Mouse (Mus musculus): ENCODE data around the gene Lrrc15. TPM values are rescaled to one million over a fixed set of nuclear protein-coding genes. Genes with fewer than 3 reads are reported as not detected.

Lrrc15 gene
- polyA plus RNA-seq, 1 experiment from 2014 or later, result 0.31 TPM

GRCm38 (mm10) chr16:30236091-30236699 lies 46.9 kb downstream of the Lrrc15 start:
- H3K27ac ChIP-seq (ENCODE audit: low read depth, low read length), result no peak overlapping the region

GRCm38 (mm10) chr16:30235577-30235976 lies 47.5 kb downstream of the Lrrc15 start:
- peak; percentile 21; the same call in 1 of the 2 replicates for ATAC-seq (ENCODE audit: low read depth)
- Histone ChIP-seq H3K4me1 (ENCODE audit: control insufficient read depth, insufficient read depth, low read length) (0 out of 2 replicates have a peak, but pooled peaks cover 6% of the 10 kb centered on the region), H3K36me3 (ENCODE audit: control insufficient read depth, insufficient read depth, low read length) (no peaks in the 10 kb centered on the region), H3K4me2 (ENCODE audit: low read depth, low read length) (no peak overlapping the region), H3K27me3 (ENCODE audit: control insufficient read depth, insufficient read depth, low read length) (peaks cover 20% of the 10 kb centered on the region), H3K27ac (ENCODE audit: low read depth, low read length) (no peak overlapping the region), H3K9me3 (ENCODE audit: control insufficient read depth, low read length) (no peaks in the 10 kb centered on the region), H3K4me3 (ENCODE audit: low read depth, low read length) (no peak overlapping the region), H3K9ac (replicated peaks; ENCODE audit: low read depth, low read length) (no peak overlapping the region)
- 53% methylated on average over 2 of the region's 2 CpGs for WGBS

More at GRCm38 (mm10) chr16:30236091-30236699, 46.9 kb downstream of the Lrrc15 start:
- peak; percentile 72 for ATAC-seq (ENCODE audit: low read depth)
- 0 out of 2 replicates have a peak, but pooled peaks cover 6% of the 10 kb centered on the region for H3K4me1 ChIP-seq (ENCODE audit: control insufficient read depth, insufficient read depth, low read length)
- peak overlapping the region; percentile 32; the same call in 1 of the 2 replicates for H3K9ac ChIP-seq (replicated peaks; ENCODE audit: low read depth, low read length)
- H3K27me3 ChIP-seq (ENCODE audit: control insufficient read depth, insufficient read depth, low read length), result peaks cover 20% of the 10 kb centered on the region
- peak overlapping the region; percentile 65 for H3K4me2 ChIP-seq (ENCODE audit: low read depth, low read length)
- peak overlapping the region; percentile 25 for H3K4me3 ChIP-seq (ENCODE audit: low read depth, low read length)
- 2% methylated on average over 33 of the region's 33 CpGs for WGBS
- H3K36me3 ChIP-seq (ENCODE audit: control insufficient read depth, insufficient read depth, low read length), result no peaks in the 10 kb centered on the region
- no peaks in the 10 kb centered on the region for H3K9me3 ChIP-seq (ENCODE audit: control insufficient read depth, low read length)

- no peak overlapping the region for H3K4me2 ChIP-seq (ENCODE audit: low read depth, low read length)
- ATAC-seq (ENCODE audit: low read depth), result no peak
- H3K4me1 ChIP-seq (ENCODE audit: control insufficient read depth, insufficient read depth, low read length), result 0 out of 2 replicates have a peak, but pooled peaks cover 6% of the 10 kb centered on the region
- no peaks in the 10 kb centered on the region for H3K9me3 ChIP-seq (ENCODE audit: control insufficient read depth, low read length)
- H3K9ac ChIP-seq (replicated peaks; ENCODE audit: low read depth, low read length), result no peak overlapping the region
- H3K27ac ChIP-seq (ENCODE audit: low read depth, low read length), result no peak overlapping the region
- peaks cover 20% of the 10 kb centered on the region for H3K27me3 ChIP-seq (ENCODE audit: control insufficient read depth, insufficient read depth, low read length)
- 58% methylated on average over 12 of the region's 12 CpGs for WGBS
- no peaks in the 10 kb centered on the region for H3K36me3 ChIP-seq (ENCODE audit: control insufficient read depth, insufficient read depth, low read length)
- H3K4me3 ChIP-seq (ENCODE audit: low read depth, low read length), result no peak overlapping the region
Measured at GRCm38 (mm10) chr16:30234636-30235546, 48.2 kb downstream of the Lrrc15 start.

GRCm38 (mm10) chr16:30234077-30234476 lies 49.0 kb downstream of the Lrrc15 start:
- 50% methylated on average over 8 of the region's 8 CpGs for WGBS
- H3K9ac ChIP-seq (replicated peaks; ENCODE audit: low read depth, low read length), result no peak overlapping the region
- peaks cover 20% of the 10 kb centered on the region for H3K27me3 ChIP-seq (ENCODE audit: control insufficient read depth, insufficient read depth, low read length)

GRCm38 (mm10) chr16:30231882-30232604 lies 51.0 kb downstream of the Lrrc15 start:
- Histone ChIP-seq H3K27me3 (ENCODE audit: control insufficient read depth, insufficient read depth, low read length) (peaks cover 15% of the 10 kb centered on the region), H3K4me2 (ENCODE audit: low read depth, low read length) (no peak overlapping the region), H3K4me3 (ENCODE audit: low read depth, low read length) (no peak overlapping the region), H3K4me1 (ENCODE audit: control insufficient read depth, insufficient read depth, low read length) (0 out of 2 replicates have a peak, but pooled peaks cover 6% of the 10 kb centered on the region), H3K27ac (ENCODE audit: low read depth, low read length) (no peak overlapping the region), H3K36me3 (ENCODE audit: control insufficient read depth, insufficient read depth, low read length) (no peaks in the 10 kb centered on the region), H3K9me3 (ENCODE audit: control insufficient read depth, low read length) (no peaks in the 10 kb centered on the region), H3K9ac (replicated peaks; ENCODE audit: low read depth, low read length) (no peak overlapping the region)
- 34% methylated on average over 13 of the region's 13 CpGs for WGBS
- no peak for ATAC-seq (ENCODE audit: low read depth)

More at GRCm38 (mm10) chr16:30234077-30234476, 49.0 kb downstream of the Lrrc15 start:
- H3K36me3 ChIP-seq (ENCODE audit: control insufficient read depth, insufficient read depth, low read length), result no peaks in the 10 kb centered on the region
- H3K4me2 ChIP-seq (ENCODE audit: low read depth, low read length), result no peak overlapping the region
- no peak overlapping the region for H3K27ac ChIP-seq (ENCODE audit: low read depth, low read length)
- 0 out of 2 replicates have a peak, but pooled peaks cover 6% of the 10 kb centered on the region for H3K4me1 ChIP-seq (ENCODE audit: control insufficient read depth, insufficient read depth, low read length)
- no peak for ATAC-seq (ENCODE audit: low read depth)
- no peak overlapping the region for H3K4me3 ChIP-seq (ENCODE audit: low read depth, low read length)
- H3K9me3 ChIP-seq (ENCODE audit: control insufficient read depth, low read length), result no peaks in the 10 kb centered on the region

- WGBS, result 62% methylated on average over 7 of the region's 7 CpGs
Measured at GRCm38 (mm10) chr16:30227352-30227751, 55.7 kb downstream of the Lrrc15 start.

GRCm38 (mm10) chr16:30221161-30221782 lies 61.8 kb downstream of the Lrrc15 start:
- Histone ChIP-seq H3K4me2 (ENCODE audit: low read depth, low read length) (no peak overlapping the region), H3K9me3 (ENCODE audit: control insufficient read depth, low read length) (no peaks in the 10 kb centered on the region), H3K36me3 (ENCODE audit: control insufficient read depth, insufficient read depth, low read length) (no peaks in the 10 kb centered on the region), H3K4me1 (ENCODE audit: control insufficient read depth, insufficient read depth, low read length) (no peaks in the 10 kb centered on the region), H3K4me3 (ENCODE audit: low read depth, low read length) (no peak overlapping the region), H3K9ac (replicated peaks; ENCODE audit: low read depth, low read length) (no peak overlapping the region), H3K27ac (ENCODE audit: low read depth, low read length) (no peak overlapping the region), H3K27me3 (ENCODE audit: control insufficient read depth, insufficient read depth, low read length) (no peaks in the 10 kb centered on the region)
- WGBS, result 67% methylated on average over 13 of the region's 13 CpGs
- ATAC-seq (ENCODE audit: low read depth), result no peak

More at GRCm38 (mm10) chr16:30227352-30227751, 55.7 kb downstream of the Lrrc15 start:
- Histone ChIP-seq H3K9ac (replicated peaks; ENCODE audit: low read depth, low read length) (no peak overlapping the region), H3K4me3 (ENCODE audit: low read depth, low read length) (no peak overlapping the region), H3K4me1 (ENCODE audit: control insufficient read depth, insufficient read depth, low read length) (no peaks in the 10 kb centered on the region), H3K9me3 (ENCODE audit: control insufficient read depth, low read length) (no peaks in the 10 kb centered on the region), H3K27ac (ENCODE audit: low read depth, low read length) (no peak overlapping the region), H3K4me2 (ENCODE audit: low read depth, low read length) (no peak overlapping the region), H3K27me3 (ENCODE audit: control insufficient read depth, insufficient read depth, low read length) (no peaks in the 10 kb centered on the region; the same call in 1 of the 2 replicates), H3K36me3 (ENCODE audit: control insufficient read depth, insufficient read depth, low read length) (no peaks in the 10 kb centered on the region)
- no peak for ATAC-seq (ENCODE audit: low read depth)

All from neural tube, embryonic 14.5 days (tissue).